Mouse (Mus musculus) erythroid progenitor cell, adult 5-6 weeks (primary cell): ENCODE results near the gene Ubald2. TPM values are rescaled to one million over a fixed set of nuclear protein-coding genes. Genes with fewer than 3 reads are reported as not detected.

Experiments used
- total RNA-seq, 2 experiments: library from RNA; stranded (forward) in 1 of 2; stranded (reverse) in 1 of 2; fragments of 150-400 nt in 1 of 2; fragments of 186-747, 209-891 nt in 1 of 2; gene quantifications; 2 replicates each; pipeline versions ENCODE4 v1.2.3 to v1.2.4; 2015 to 2017; ENCODE audit warnings: low replicate concordance in 2 of 2

The Ubald2 gene
- total RNA-seq, 2 experiments from 2014 or later: 47.2 to 187 TPM

Other genes with a start within 250 kb of the Ubald2 start
- gene Ten1, start 235.2 kb upstream of the Ubald2 start, total RNA-seq (2015; ENCODE audit: low replicate concordance): 11.2 and 19.3 TPM in 2 replicates
- gene Ten1, start 235.2 kb upstream of the Ubald2 start, total RNA-seq (2017; ENCODE audit: low replicate concordance): 3.0 and 3.7 TPM in 2 replicates
- gene Acox1, start 235.0 kb upstream of the Ubald2 start, total RNA-seq (2015; ENCODE audit: low replicate concordance): 15.5 and 18.4 TPM in 2 replicates
- gene Acox1, start 235.0 kb upstream of the Ubald2 start, total RNA-seq (2017; ENCODE audit: low replicate concordance): 6.4 and 20.5 TPM in 2 replicates
- not detected in 2 replicates for gene Evpl, start 196.0 kb upstream of the Ubald2 start, total RNA-seq (2015; ENCODE audit: low replicate concordance)
- not detected in 2 replicates for gene Evpl, start 196.0 kb upstream of the Ubald2 start, total RNA-seq (2017; ENCODE audit: low replicate concordance)
- 13.7 and 18.9 TPM in 2 replicates for gene Srp68, start 159.9 kb upstream of the Ubald2 start, total RNA-seq (2015; ENCODE audit: low replicate concordance)
- 18.2 and 21.3 TPM in 2 replicates for gene Srp68, start 159.9 kb upstream of the Ubald2 start, total RNA-seq (2017; ENCODE audit: low replicate concordance)
- not detected in 2 replicates for gene Galr2, start 153.2 kb upstream of the Ubald2 start, total RNA-seq (2015; ENCODE audit: low replicate concordance)
- not detected in 2 replicates for gene Galr2, start 153.2 kb upstream of the Ubald2 start, total RNA-seq (2017; ENCODE audit: low replicate concordance)
- gene Exoc7, start 126.9 kb upstream of the Ubald2 start, total RNA-seq (2015; ENCODE audit: low replicate concordance): 7.6 and 8.4 TPM in 2 replicates
- 7.4 and 57.7 TPM in 2 replicates for gene Exoc7, start 126.9 kb upstream of the Ubald2 start, total RNA-seq (2017; ENCODE audit: low replicate concordance)
- gene Foxj1, start 98.7 kb upstream of the Ubald2 start, total RNA-seq (2015; ENCODE audit: low replicate concordance): not detected in 2 replicates
- gene Foxj1, start 98.7 kb upstream of the Ubald2 start, total RNA-seq (2017; ENCODE audit: low replicate concordance): 0.83 TPM in 1 of 2 replicates, not detected in the other
- gene Rnf157, start 21.1 kb upstream of the Ubald2 start, total RNA-seq (2015; ENCODE audit: low replicate concordance): 5.8 and 11.7 TPM in 2 replicates
- gene Rnf157, start 21.1 kb upstream of the Ubald2 start, total RNA-seq (2017; ENCODE audit: low replicate concordance): 9.2 and 9.8 TPM in 2 replicates
- not detected in 2 replicates for gene Qrich2, start 32.1 kb downstream of the Ubald2 start, total RNA-seq (2015; ENCODE audit: low replicate concordance)
- not detected in 2 replicates for gene Qrich2, start 32.1 kb downstream of the Ubald2 start, total RNA-seq (2017; ENCODE audit: low replicate concordance)
- 10.8 and 15.9 TPM in 2 replicates for gene Prpsap1, start 60.1 kb downstream of the Ubald2 start, total RNA-seq (2015; ENCODE audit: low replicate concordance)
- 9.5 and 12.0 TPM in 2 replicates for gene Prpsap1, start 60.1 kb downstream of the Ubald2 start, total RNA-seq (2017; ENCODE audit: low replicate concordance)
- gene Sphk1, start 96.8 kb downstream of the Ubald2 start, total RNA-seq (2015; ENCODE audit: low replicate concordance): 34.0 and 39.3 TPM in 2 replicates
- 65.2 and 96.7 TPM in 2 replicates for gene Sphk1, start 96.8 kb downstream of the Ubald2 start, total RNA-seq (2017; ENCODE audit: low replicate concordance)
- gene Ube2o, start 147.4 kb downstream of the Ubald2 start, total RNA-seq (2015; ENCODE audit: low replicate concordance): 95.5 and 136 TPM in 2 replicates
- 126 and 150 TPM in 2 replicates for gene Ube2o, start 147.4 kb downstream of the Ubald2 start, total RNA-seq (2017; ENCODE audit: low replicate concordance)
- not detected in 2 replicates for gene Aanat, start 152.3 kb downstream of the Ubald2 start, total RNA-seq (2015; ENCODE audit: low replicate concordance)
- gene Aanat, start 152.3 kb downstream of the Ubald2 start, total RNA-seq (2017; ENCODE audit: low replicate concordance): not detected in 2 replicates
- 6.3 and 12.6 TPM in 2 replicates for gene Rhbdf2, start 192.9 kb downstream of the Ubald2 start, total RNA-seq (2015; ENCODE audit: low replicate concordance)
- gene Rhbdf2, start 192.9 kb downstream of the Ubald2 start, total RNA-seq (2017; ENCODE audit: low replicate concordance): 5.9 and 11.5 TPM in 2 replicates
- not detected in 2 replicates for gene Prcd, start 219.4 kb downstream of the Ubald2 start, total RNA-seq (2015; ENCODE audit: low replicate concordance)
- gene Prcd, start 219.4 kb downstream of the Ubald2 start, total RNA-seq (2017; ENCODE audit: low replicate concordance): not detected in 2 replicates
- gene Cygb, start 220.2 kb downstream of the Ubald2 start, total RNA-seq (2015; ENCODE audit: low replicate concordance): not detected in 2 replicates
- gene Cygb, start 220.2 kb downstream of the Ubald2 start, total RNA-seq (2017; ENCODE audit: low replicate concordance): not detected in 2 replicates